Mouse (Mus musculus) forelimb bud, embryonic 11.5 days (tissue): ENCODE results near the gene Scel.
A peak's percentile ranks its signal among the peaks of the same experiment; 100 is the strongest.

Source experiments
- DNase-seq: peaks from one replicate; pipeline ENCODE4 v3.0.0-alpha.2; 2012; ENCODE audit warnings: low read depth, low spot score

Scel gene

GRCm38 (mm10) chr14:103513473-103513811, 300 bp downstream of the Scel start:
- DNase-seq, result no peak

DNA sequence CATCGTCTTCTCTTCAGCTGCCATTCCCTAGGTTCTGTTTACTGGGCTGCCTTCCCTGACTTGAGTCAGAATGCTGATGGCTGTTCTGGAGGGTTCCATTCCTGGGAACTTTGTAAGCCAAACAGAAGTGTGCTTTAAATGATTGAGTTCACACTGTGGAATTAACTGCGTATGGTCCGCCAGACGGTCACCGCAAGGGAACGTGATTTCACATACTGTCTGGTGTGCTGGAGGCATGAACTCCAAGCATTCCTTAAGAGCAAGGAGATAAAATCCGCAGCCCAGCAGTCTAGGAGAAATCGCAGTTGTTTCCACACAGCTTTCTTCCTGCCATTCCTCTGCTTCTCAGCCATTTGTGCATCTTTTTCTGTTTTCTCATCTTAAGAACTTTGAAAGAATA, 2.3 kb downstream of the Scel start:
- DNase-seq, result no peak

- no peak for DNase-seq
Measured at GRCm38 (mm10) chr14:103526286-103526685, 13.1 kb downstream of the Scel start.

- no peak for DNase-seq
Measured at GRCm38 (mm10) chr14:103529733-103530367, 16.7 kb downstream of the Scel start.

GRCm38 (mm10) chr14:103531722-103532341, 18.7 kb downstream of the Scel start:
- no peak for DNase-seq

DNA sequence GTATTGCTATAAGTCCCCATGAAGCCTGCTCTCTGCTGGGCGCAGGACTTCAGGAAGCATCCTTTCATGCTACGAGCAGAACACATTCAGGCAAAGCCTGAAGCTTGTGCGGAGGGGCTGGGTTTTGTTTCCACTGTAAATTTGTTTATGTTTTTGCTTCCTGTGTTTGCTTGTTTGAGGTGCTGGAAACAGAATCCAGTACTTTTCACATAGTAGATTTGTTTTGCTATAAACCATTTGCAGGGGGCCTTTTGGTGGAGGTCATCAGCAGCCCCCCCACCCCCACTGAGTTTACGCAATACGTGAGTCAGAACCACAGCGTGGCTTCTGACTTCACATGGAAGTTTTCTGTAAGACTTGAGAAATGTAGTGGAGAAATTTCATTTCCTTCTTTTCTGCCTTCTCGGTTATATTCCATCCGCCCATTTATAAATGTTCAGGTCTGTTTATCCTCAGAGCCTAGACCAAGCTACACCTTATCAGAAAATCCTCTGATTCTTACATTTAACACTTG, 22.4 kb downstream of the Scel start:
- DNase-seq, result no peak

DNA sequence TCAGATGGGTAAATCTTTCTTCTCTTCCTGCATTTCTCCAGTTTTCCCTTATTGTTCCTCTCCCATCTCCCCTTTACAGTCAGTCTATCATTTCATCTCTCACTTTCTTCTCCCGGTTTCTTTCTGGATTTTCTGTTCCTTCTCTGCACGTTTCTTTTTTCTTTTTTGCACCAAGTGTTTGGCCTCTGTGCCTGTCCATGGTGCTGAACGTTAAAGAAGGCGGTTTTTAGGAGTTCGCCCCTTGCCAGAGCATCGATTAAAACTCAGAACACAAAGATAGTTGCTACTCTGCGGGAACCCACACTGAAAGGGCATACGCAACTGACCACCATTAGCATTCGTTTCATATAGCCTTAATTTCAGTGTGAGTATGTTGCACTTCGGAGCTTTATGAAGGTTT, 23.2 kb downstream of the Scel start:
- peak; percentile 50 for DNase-seq

DNA sequence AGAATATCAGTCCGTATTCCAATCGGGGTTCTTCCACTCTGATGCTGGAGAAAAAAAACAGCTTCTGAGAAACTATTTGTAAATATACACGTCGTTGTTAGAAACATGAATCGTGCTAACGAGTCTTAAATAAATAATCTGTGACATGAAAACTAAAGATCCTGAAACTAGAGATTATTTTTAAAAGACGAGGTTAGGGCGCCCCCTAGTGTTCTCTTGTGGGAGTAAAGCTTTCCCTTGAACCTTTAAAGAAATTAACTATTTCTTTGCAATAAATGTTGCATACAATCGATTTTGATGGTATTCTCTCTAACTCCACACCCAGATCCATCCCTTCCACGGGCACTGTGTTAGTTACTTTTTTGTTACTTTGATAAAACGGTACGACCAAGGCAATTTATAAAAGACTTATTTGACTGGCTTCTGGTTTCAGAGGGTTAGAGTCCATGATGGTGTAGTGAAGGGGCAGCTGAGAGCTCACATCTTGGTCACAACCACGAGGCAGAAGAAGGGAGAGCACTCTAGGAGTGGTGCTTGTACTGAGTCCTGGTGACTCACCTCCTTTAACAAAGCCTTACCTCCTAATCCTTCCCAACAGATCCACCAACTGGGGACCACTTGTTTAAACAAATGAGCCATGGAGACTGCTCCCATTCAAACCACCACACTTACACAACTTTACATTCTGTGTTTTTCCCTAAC, 24.4 kb downstream of the Scel start:
- DNase-seq, result peak; percentile 37

GRCm38 (mm10) chr14:103539796-103540195, 26.7 kb downstream of the Scel start:
- DNase-seq, result no peak

DNA sequence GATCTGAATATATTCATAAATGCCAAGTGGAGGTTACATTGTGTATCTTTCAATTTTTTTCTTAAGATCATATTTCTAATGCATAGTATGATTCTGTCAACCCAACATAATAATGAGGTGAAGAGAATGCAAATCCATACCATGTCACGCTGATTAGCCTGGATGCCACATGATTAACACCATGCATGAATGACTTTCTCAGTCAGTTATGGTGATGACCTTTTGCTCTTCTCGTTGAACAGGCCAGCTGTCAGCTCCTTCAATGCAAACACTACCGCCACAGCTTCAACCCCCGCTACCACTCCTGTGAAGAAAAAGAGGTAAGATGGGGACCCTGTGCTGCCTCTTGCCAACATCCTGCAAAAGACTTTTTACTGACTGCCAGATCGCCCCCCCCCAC, 28.5 kb downstream of the Scel start:
- DNase-seq, result no peak

- DNase-seq, result no peak
Measured at GRCm38 (mm10) chr14:103543304-103544079, 30.4 kb downstream of the Scel start.

- no peak for DNase-seq
Measured at GRCm38 (mm10) chr14:103545734-103546133, 32.6 kb downstream of the Scel start.

DNA sequence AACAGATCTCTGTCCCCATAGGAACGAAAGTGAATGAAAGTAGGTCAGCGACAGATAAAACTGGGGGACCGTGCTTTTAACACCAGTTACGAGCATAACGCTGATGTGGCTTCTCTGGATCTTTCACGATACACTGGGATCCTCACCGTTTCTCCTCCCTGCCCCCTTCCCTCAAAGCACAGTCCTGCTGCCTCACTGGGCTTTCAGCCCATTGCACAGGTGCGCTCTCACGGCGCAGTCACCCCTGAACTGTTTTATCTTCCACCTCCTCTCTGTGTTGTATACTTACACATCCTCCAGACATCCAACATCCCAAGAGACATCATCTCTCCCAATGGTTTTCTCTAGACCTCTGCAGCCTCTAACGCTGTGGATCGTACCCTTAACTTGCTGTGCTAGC, 33.1 kb downstream of the Scel start:
- DNase-seq, result no peak

GRCm38 (mm10) chr14:103548220-103548619, 35.1 kb downstream of the Scel start:
- no peak for DNase-seq

DNA sequence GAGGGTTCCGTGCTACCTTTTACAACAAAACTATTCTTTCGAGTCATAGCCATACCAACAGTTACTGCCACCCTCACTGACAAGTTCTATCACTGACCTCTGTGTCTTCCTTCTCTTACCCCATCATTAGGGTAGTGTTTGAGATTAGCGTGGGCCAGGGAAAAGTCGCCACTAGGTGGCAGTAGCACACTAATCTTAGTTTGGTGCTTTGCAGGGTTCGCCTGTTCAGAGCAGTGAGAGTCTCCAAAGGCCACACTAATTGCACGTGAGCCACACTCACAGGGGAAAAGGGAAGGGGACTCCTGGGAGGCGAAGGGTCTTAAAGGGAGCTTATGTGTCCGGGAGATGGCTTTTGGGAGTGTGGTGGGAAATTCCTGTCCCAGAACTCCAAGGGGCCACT, 37.3 kb downstream of the Scel start:
- DNase-seq, result peak; percentile 86

GRCm38 (mm10) chr14:103550921-103551320, 37.8 kb downstream of the Scel start:
- no peak for DNase-seq

GRCm38 (mm10) chr14:103551921-103552320, 38.8 kb downstream of the Scel start:
- no peak for DNase-seq

GRCm38 (mm10) chr14:103552379-103552778, 39.2 kb downstream of the Scel start:
- DNase-seq, result no peak

DNA sequence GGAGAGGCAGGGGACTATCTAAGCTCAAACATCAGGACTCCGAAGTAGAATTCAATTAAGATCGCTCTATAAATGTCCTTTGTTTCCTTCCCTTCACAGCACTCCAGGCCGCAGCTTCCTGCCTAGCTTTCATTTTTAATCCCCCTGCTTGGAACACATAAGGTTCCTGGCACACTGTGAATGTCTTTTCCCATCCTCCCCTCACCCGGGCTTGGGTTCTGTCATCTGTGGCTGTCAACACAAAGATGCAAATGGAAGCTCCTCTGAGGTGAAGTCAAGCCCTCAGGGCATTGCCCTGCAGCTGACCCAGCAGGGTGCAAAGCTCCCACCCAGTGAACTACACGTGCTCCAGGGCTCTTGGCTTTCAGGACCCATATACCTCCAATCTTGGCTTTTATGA, 43.5 kb downstream of the Scel start:
- DNase-seq, result no peak

DNA sequence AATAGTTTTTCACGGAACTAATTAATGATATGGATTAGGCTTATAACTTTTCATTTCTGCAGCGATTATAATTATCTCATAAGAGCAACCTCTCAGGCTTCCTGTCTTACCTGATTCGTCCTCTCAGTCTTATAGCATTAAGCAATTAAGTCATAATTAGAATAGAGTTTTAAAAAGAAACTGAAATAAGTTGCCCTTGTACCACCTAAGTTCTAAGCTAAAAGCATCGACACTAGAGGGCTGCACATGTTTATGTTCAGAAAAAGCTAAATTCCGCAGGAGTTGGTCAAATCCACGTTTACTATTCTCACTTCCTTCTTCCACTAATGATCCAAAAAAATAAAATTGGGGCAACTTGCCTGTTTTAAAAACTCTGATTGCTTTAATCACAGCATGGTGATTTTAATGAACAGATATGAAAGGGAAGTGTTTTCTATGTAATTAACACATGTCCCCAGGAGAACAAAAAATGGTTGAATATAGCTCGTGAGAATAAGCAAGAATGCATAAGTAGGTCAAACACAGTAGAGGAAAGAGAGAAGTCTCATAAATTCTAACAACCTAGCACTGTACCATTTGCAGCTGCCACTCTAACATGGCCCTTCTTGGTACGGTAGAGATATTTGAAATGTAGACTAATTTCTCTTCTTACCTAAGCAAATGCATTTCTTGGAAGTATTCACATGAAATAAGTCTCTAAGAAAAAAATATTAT, 48.4 kb downstream of the Scel start:
- DNase-seq, result no peak

DNA sequence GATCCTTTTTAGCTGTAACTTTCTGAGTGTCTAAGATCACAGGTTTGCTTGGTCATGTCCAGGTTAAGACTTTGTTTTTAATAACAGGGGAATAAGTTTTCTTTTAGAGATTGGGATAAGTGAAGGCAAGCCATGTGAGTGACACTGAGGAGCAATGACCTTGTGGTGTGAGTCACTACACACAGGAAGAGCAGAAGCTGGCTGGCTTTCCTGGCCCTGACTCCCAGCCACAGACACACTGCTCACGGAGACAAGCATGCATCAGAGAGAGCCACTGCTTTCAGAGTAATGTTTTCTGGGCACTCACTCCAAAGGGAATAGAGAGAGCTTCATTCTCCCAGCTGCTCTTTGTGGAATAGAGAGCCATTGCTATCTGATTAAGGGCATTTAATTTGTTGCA, 54.8 kb downstream of the Scel start:
- no peak for DNase-seq

DNA sequence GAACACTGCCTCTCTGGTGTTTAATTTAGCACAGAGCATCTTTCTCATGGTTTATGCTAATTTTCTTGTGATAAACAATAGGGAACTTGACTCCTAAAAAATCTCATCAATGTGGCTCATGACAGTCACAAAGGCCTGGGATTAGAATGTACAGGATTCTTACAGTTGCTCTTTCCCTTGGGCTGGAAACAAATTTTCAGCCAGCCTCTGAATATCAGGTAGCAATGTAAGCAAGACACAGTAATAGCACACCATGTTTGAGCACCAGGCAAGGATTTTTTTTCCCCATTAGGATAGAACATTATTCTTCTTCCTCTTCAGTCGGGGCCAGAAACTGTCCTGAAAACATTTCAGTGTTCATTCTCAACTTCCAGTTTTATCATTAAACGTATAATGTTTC, 55.3 kb downstream of the Scel start:
- DNase-seq, result no peak
